Mouse (Mus musculus) urinary bladder, postnatal 36 days (tissue): Measurements from ENCODE around the gene Ccdc85a.
"Not testable (repeated sequence)": the region's sequence is repeated elsewhere in the genome, so short reads cannot be mapped to it uniquely, and the experiment has no call there.

Experiments
- DNase-seq, 2 experiments: peaks; one replicate each; pipeline ENCODE4 v3.0.0; 2022; ENCODE audit warnings: low spot score in 2 of 2, mixed read lengths in 1 of 2

Ccdc85a gene

DNA sequence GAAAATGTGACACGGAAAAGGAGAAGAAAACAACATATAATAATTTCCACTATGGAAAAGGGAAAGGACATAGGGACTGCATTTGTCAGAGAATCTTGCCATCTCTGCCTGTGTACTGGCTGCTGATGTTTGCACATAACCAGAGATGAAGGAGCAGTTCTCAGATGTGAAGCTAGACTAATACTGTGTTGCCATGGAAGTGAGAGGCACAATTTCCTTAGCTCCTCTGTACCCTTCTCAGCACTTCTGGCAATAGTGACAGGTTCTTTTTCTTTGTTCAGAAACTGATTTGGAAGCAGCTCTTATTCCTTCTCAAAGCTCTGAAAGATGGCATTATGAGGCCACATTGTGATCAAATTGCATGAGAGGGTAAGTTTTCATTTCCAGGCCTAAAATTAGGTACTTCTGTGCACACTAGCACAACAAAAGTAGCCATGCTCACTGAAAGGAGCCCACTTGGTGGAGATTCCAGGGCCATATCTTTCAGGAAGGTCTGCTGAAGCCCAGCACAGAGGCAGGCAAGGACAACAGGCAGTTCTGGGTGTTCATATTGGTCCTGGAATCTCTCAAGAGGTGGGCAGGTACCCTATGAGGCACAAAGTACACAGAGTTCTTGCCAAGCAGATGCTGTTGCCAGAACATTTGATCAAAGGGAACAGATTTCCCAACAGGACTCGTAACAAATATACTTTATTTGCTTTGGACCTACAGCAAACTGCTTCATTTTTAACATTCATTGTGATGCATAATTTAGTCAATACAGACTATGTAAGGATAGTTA is 161.5 kb downstream of the Ccdc85a start:
- peak in 1 of 2 experiments; percentile 4 for DNase-seq

DNA sequence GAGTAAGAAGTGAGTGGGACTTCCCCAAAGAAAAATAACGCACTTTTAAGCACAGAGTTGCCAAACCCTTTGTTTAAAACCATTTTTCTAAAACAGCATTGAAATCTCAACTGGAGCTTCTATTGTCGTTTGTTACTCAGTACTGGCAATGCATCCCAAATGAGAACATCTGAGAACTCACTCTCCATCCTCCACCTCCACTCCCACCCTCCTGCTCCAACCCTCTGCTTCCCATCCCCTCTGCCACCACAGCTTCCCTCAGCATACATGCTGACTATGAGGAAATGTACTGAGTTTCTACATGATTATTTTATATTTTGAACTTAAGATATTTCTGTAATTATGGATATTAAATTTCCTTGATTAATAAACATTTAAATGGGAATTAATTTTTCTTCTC is 168.3 kb downstream of the Ccdc85a start:
- DNase-seq = no peak

DNA sequence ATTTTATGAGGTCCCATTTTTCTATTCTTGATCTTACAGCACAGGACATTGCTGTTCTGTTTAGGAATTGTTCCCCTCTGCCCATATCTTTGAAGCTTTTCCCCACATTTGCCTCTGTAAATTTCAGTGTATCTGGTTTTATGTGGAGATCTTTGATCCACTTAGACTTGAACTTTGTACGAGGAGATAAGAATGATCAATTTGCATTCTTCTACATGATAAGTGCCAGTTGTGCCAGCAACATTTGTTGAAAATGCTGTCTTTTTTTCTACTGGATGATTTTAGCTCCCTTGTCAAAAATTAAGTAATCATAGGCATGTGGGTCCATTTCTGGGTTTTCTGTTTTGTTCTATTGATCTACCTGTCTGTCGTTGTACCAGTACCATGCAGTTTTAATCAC is 174.2 kb downstream of the Ccdc85a start:
- not testable (repeated sequence) for DNase-seq

DNA sequence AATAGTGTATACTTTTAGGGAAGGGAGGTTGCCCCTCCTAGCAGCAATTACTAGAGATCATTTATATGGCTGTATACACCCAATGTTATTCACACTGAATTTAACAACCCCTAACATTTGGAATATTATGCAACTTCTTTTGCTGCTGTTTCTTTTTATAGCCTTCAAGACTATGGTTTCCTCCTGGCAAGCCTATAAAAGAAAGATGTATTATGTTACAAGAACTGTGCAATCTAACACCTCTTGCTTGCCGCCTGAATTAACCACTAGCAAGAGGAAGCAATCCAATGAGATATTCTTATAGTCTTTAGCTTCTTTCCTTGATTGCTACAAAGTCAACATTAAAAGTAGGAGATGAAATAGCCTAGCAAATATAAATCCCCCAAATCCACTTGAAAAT is 187.0 kb downstream of the Ccdc85a start:
- DNase-seq = no peak

DNA sequence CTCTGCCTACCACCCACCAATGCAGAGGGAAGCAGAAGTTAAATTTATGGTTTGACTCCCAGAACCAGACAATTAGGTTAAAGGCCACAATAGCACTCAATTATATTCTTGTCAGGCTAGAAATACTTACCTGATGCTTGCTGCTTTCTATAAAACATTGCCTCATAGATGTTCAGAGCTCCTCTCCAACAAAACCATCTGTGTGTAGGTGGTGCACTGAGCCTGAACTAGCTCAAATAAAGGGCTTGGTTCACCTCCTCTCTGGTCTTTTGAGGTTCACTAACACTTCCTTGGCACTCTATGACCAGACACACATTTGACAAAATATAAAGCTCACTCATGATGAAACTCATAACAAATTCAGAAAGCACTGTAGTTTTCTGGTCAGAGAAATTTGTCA is 208.2 kb downstream of the Ccdc85a start:
- DNase-seq = no peak

DNA sequence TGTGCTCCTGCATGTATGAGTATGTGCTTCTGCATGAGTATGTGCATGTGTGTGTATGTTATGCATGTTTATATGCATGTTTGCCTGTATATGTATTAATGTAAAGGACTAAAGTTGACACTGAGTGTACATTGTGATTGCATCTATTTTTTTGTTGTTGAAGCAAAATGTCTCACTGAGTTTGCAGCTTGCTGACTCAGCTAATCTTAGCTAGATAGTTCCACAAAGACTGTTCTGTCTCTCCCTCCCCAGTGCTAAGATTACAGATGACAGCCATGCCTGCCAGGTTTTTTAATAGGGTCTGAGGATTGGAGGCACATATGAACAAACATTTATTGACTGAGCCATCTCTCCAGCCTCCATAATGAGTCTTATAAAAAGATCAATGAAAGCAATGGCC is 209.5 kb downstream of the Ccdc85a start:
- DNase-seq = no peak

DNA sequence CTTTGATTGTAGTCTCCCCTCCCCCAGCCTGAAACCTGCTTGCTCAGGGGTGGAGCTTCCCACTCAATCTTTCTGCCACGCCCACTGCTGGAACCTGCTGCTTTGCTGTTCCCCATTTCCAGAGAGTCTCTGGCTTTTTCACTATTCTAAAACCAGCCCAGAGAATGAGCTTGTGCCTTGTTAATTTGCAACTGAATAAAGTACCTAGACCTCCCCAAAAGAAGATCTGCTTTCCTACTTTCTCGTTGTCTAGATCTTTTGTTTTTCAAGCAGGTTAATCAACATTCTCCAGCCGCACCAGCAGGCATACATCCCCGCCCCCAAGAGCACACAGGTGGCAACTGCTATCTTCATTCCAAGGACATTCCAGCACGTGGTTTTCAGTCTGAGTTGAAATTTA is 212.7 kb downstream of the Ccdc85a start:
- DNase-seq = not testable (repeated sequence)

DNA sequence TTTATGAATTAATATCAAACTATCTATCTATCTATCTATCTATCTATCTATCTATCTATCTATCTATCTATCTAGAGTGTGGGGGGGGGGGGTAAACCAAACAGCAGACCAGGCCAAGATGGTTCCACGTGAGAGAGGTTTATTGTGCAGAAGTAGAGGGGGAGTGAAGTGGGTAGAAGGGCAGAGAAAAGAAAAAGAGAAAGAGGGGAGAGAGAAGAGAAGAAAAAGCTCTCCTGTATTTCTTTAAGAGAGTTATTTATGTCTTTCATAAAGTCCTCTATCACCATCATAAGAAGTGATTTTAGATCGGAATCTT is 218.2 kb downstream of the Ccdc85a start:
- DNase-seq = no peak

DNA sequence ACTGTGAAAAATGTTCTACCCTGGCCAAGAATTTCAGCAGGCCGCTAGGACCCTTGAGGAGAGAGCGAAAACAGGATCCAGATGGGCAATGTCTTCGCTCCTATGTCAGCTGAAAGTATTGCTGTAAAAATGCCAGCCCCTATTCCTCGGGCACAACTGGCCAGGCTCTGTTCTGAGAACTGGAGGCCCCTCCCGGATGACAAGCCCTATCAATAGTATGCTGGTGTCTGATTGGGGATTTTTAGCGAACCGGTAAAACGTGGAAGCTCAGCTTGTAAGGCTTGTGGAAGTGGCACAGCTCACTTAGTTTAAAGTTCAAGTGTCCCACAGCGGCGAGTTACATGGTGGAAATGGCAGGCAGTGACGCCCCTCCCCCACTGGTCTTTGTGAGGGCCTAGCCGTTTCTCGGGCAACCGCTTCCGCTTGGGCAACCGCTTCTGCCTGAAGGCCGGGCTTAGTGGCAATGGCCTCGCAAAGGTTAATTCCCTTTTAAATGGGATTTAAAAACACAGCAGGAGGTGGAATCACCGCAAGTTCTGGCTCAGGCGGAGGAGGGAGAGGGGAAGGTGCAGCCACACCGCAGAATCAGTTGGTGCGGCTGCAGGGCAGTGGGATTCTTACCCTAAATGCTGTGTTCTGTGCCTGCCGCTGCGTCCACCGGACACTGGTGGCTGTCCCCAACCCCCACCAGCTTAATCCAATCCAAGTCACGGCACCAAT is 218.8 kb downstream of the Ccdc85a start:
- peak; percentile 47 to 82 for DNase-seq

DNA sequence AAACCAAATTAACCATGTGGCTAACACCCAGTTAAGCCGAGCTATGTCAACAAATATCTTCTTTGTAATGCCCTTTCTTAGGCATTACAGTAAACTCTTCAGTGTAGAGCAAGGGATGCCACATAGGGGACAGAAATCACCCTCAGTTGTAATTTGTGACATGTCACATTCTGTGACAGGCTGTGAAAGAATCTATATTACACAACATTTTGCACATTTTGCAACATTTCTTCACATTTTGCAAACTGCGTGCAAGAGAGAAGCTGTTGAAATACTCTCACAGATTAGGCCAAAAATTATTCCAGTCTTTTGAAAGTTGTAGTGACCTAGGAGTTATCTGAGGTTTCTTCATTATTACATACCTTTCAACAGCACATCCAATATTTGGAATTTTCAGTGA is 240.7 kb downstream of the Ccdc85a start:
- no peak for DNase-seq

DNA sequence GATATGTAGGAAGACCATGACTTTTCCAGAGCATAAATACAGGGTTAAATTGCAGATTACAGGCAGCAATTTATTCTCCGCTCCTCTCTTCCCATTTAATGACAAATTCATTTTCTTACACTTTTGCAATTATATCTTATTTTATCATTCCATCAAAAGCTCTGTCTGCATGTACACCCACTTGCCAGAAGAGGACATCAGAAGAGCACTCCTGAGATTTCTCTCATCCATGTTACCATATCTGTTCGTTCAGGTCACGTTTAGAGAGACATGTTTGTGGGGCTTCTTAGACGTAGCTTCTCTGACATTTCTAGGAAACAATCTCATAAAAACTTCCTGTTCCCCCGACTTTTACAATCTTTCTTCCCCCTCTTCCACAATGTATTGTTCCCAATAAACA is 242.2 kb downstream of the Ccdc85a start:
- DNase-seq = no peak

DNA sequence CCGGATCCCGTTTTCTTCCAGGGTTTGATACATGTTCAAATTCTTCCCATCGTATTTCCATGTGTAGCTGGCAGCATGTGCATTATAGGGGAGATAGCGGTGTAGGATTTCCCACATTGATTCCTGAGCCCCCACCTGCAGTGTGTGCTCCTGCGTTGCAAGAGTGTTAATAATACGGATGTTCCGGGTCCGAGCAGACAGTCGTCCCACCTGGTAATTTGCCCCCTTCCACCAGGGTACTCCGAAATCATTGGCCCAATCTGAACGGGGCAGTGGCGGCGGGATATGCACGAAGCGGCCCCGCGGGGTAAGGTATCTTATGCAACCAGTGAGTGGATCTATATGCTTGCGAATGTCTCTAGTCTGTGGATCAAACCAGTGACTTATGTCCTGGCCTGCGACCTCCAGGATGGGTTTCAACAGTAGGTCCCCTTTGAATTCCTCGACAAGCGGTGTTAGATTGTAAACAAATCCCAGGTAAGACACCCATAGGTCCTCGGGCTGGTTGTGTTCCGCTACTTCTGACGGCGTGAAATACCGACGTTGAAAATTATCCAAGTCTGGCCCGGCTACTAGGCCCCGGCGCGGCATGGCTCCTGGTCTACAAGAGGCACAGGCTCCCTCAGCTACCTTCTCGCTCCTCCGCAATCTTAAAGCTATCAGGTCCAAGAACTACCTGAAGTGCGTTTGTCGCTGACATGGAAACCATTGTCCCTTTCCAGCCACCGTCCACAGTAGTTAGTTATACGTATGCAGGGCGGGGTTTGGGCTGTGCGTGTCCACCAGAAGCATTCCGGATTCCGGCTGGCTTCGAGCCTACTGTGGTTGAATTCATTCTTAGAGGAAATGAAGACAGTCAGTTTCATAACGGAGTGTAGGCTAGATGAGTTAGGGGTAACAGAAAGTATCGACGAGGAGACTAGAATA is 244.6 kb downstream of the Ccdc85a start, which contains the start of gene Gm6685:
TSS of gene Gm6685 (minus strand) at position 644 of the 927 bp plus-strand sequence.
- DNase-seq = not testable (repeated sequence)
